Mouse (Mus musculus): ENCODE measurements at regions not wholly inside any gene's neighbourhood (a gene's known extent, or its start where the extent isn't known, plus 50 kb on each side); places are given as distances from the start of the nearest gene placed in this dataset.

- Histone ChIP-seq H3K36me3 (no peaks in the 10 kb centered on the region), H3K4me2 (no peak overlapping the region), H3K4me3 (no peak overlapping the region), H3K4me1 (no peaks in the 10 kb centered on the region), H3K9ac (no peak overlapping the region), H3K27ac (replicated peaks) (no peak overlapping the region), H3K27me3 (replicated peaks) (no peaks in the 10 kb centered on the region), H3K9me3 (no peaks in the 10 kb centered on the region)
- 25% methylated on average over 4 of the region's 4 CpGs for WGBS
- no peak for ATAC-seq (ENCODE audit: extremely low read depth, insufficient number of reproducible peaks, low FRiP score, low TSS enrichment)
These were observed 273.1 kb downstream of the Atp23 start for GRCm38 (mm10) chr10:126628057-126628456.

GRCm38 (mm10) chr10:126625466-126625865 is 275.7 kb downstream of the Atp23 start:
- H3K27ac ChIP-seq (replicated peaks): no peak overlapping the region
- 43% methylated on average over 7 of the region's 7 CpGs for WGBS

GRCm38 (mm10) chr10:126620802-126621201 is 280.4 kb downstream of the Atp23 start:
- 77% methylated on average over 6 of the region's 6 CpGs for WGBS
- H3K4me2 ChIP-seq: no peak overlapping the region
- ATAC-seq (ENCODE audit: extremely low read depth, insufficient number of reproducible peaks, low FRiP score, low TSS enrichment): no peak

More at GRCm38 (mm10) chr10:126625466-126625865, 275.7 kb downstream of the Atp23 start:
- Histone ChIP-seq H3K9me3 (no peaks in the 10 kb centered on the region), H3K36me3 (no peaks in the 10 kb centered on the region), H3K27me3 (replicated peaks) (no peaks in the 10 kb centered on the region), H3K4me3 (no peak overlapping the region), H3K4me2 (no peak overlapping the region), H3K4me1 (no peaks in the 10 kb centered on the region), H3K9ac (no peak overlapping the region)
- no peak for ATAC-seq (ENCODE audit: extremely low read depth, insufficient number of reproducible peaks, low FRiP score, low TSS enrichment)

GRCm38 (mm10) chr10:126619970-126620369 is 281.2 kb downstream of the Atp23 start:
- H3K4me1 ChIP-seq: no peaks in the 10 kb centered on the region
- 40% methylated on average over 10 of the region's 10 CpGs for WGBS
- ATAC-seq (ENCODE audit: extremely low read depth, insufficient number of reproducible peaks, low FRiP score, low TSS enrichment): no peak
- H3K36me3 ChIP-seq: no peaks in the 10 kb centered on the region
- no peak overlapping the region for H3K4me2 ChIP-seq
- H3K4me3 ChIP-seq: no peak overlapping the region
- 0 out of 2 replicates have a peak, but pooled peaks cover 8% of the 10 kb centered on the region for H3K27me3 ChIP-seq (replicated peaks)
- H3K9ac ChIP-seq: no peak overlapping the region
- H3K27ac ChIP-seq (replicated peaks): no peak overlapping the region
- no peaks in the 10 kb centered on the region for H3K9me3 ChIP-seq

More at GRCm38 (mm10) chr10:126620802-126621201, 280.4 kb downstream of the Atp23 start:
- Histone ChIP-seq H3K27me3 (replicated peaks) (0 out of 2 replicates have a peak, but pooled peaks cover 8% of the 10 kb centered on the region), H3K4me3 (no peak overlapping the region), H3K27ac (replicated peaks) (no peak overlapping the region), H3K4me1 (no peaks in the 10 kb centered on the region), H3K9ac (no peak overlapping the region), H3K36me3 (no peaks in the 10 kb centered on the region), H3K9me3 (no peaks in the 10 kb centered on the region)

GRCm38 (mm10) chr10:126612226-126612625 is 288.9 kb downstream of the Atp23 start:
- no peak for ATAC-seq (ENCODE audit: extremely low read depth, insufficient number of reproducible peaks, low FRiP score, low TSS enrichment)
- no peaks in the 10 kb centered on the region for H3K27me3 ChIP-seq (replicated peaks)
- no peak overlapping the region for H3K4me3 ChIP-seq
- no peak overlapping the region for H3K4me2 ChIP-seq
- H3K4me1 ChIP-seq: no peaks in the 10 kb centered on the region
- peaks cover 7% of the 10 kb centered on the region; the same call in 1 of the 2 replicates for H3K9me3 ChIP-seq
- H3K9ac ChIP-seq: no peak overlapping the region
- H3K36me3 ChIP-seq: no peaks in the 10 kb centered on the region
- WGBS: 59% methylated on average over 4 of the region's 4 CpGs
- H3K27ac ChIP-seq (replicated peaks): no peak overlapping the region

GRCm38 (mm10) chr10:126610506-126610905 is 290.6 kb downstream of the Atp23 start:
- no peak overlapping the region for H3K4me3 ChIP-seq
- no peak overlapping the region for H3K27ac ChIP-seq (replicated peaks)
- no peaks in the 10 kb centered on the region for H3K27me3 ChIP-seq (replicated peaks)
- H3K9me3 ChIP-seq: peaks cover 7% of the 10 kb centered on the region; the same call in 1 of the 2 replicates
- no peak for ATAC-seq (ENCODE audit: extremely low read depth, insufficient number of reproducible peaks, low FRiP score, low TSS enrichment)
- H3K36me3 ChIP-seq: no peaks in the 10 kb centered on the region
- H3K4me1 ChIP-seq: no peaks in the 10 kb centered on the region
- H3K9ac ChIP-seq: no peak overlapping the region
- no peak overlapping the region for H3K4me2 ChIP-seq
- 84% methylated on average over 8 of the region's 8 CpGs for WGBS

GRCm38 (mm10) chr10:126599686-126600085 is 301.5 kb downstream of the Atp23 start:
- H3K36me3 ChIP-seq: no peaks in the 10 kb centered on the region

GRCm38 (mm10) chr10:126568155-126568554 is 333.0 kb downstream of the Atp23 start:
- no peak overlapping the region for H3K9ac ChIP-seq
- 89% methylated on average over 8 of the region's 8 CpGs for WGBS
- ATAC-seq (ENCODE audit: extremely low read depth, insufficient number of reproducible peaks, low FRiP score, low TSS enrichment): no peak

More at GRCm38 (mm10) chr10:126599686-126600085, 301.5 kb downstream of the Atp23 start:
- 72% methylated on average over 2 of the region's 2 CpGs for WGBS
- H3K27me3 ChIP-seq (replicated peaks): no peaks in the 10 kb centered on the region
- no peak overlapping the region for H3K9ac ChIP-seq
- H3K4me2 ChIP-seq: no peak overlapping the region
- no peak for ATAC-seq (ENCODE audit: extremely low read depth, insufficient number of reproducible peaks, low FRiP score, low TSS enrichment)
- H3K4me1 ChIP-seq: no peaks in the 10 kb centered on the region
- no peak overlapping the region for H3K27ac ChIP-seq (replicated peaks)
- H3K4me3 ChIP-seq: no peak overlapping the region
- no peaks in the 10 kb centered on the region; the same call in 1 of the 2 replicates for H3K9me3 ChIP-seq

GRCm38 (mm10) chr10:126565326-126565725 is 335.8 kb downstream of the Atp23 start:
- Histone ChIP-seq H3K9ac (no peak overlapping the region), H3K36me3 (no peaks in the 10 kb centered on the region), H3K4me3 (no peak overlapping the region), H3K27me3 (replicated peaks) (no peaks in the 10 kb centered on the region), H3K4me2 (no peak overlapping the region), H3K4me1 (no peaks in the 10 kb centered on the region), H3K27ac (replicated peaks) (no peak overlapping the region), H3K9me3 (no peaks in the 10 kb centered on the region)
- no peak for ATAC-seq (ENCODE audit: extremely low read depth, insufficient number of reproducible peaks, low FRiP score, low TSS enrichment)
- 74% methylated on average over 14 of the region's 14 CpGs for WGBS

More at GRCm38 (mm10) chr10:126568155-126568554, 333.0 kb downstream of the Atp23 start:
- no peak overlapping the region for H3K4me2 ChIP-seq
- H3K9me3 ChIP-seq: no peaks in the 10 kb centered on the region
- no peaks in the 10 kb centered on the region for H3K4me1 ChIP-seq
- no peak overlapping the region for H3K27ac ChIP-seq (replicated peaks)
- no peaks in the 10 kb centered on the region for H3K27me3 ChIP-seq (replicated peaks)
- H3K4me3 ChIP-seq: no peak overlapping the region
- H3K36me3 ChIP-seq: no peaks in the 10 kb centered on the region

GRCm38 (mm10) chr10:126555080-126555479 is 346.1 kb downstream of the Atp23 start:
- 73% methylated on average over 7 of the region's 7 CpGs for WGBS
- H3K9me3 ChIP-seq: no peaks in the 10 kb centered on the region

GRCm38 (mm10) chr10:126531950-126532349 is 369.2 kb downstream of the Atp23 start:
- Histone ChIP-seq H3K9me3 (no peaks in the 10 kb centered on the region), H3K4me3 (no peak overlapping the region), H3K27me3 (replicated peaks) (no peaks in the 10 kb centered on the region), H3K9ac (no peak overlapping the region), H3K36me3 (no peaks in the 10 kb centered on the region), H3K27ac (replicated peaks) (no peak overlapping the region), H3K4me2 (no peak overlapping the region), H3K4me1 (no peaks in the 10 kb centered on the region)
- 39% methylated on average over 3 of the region's 3 CpGs for WGBS
- ATAC-seq (ENCODE audit: extremely low read depth, insufficient number of reproducible peaks, low FRiP score, low TSS enrichment): no peak

More at GRCm38 (mm10) chr10:126555080-126555479, 346.1 kb downstream of the Atp23 start:
- Histone ChIP-seq H3K27ac (replicated peaks) (no peak overlapping the region), H3K4me2 (no peak overlapping the region), H3K4me3 (no peak overlapping the region), H3K9ac (no peak overlapping the region), H3K27me3 (replicated peaks) (no peaks in the 10 kb centered on the region), H3K36me3 (no peaks in the 10 kb centered on the region), H3K4me1 (no peaks in the 10 kb centered on the region)
- ATAC-seq (ENCODE audit: extremely low read depth, insufficient number of reproducible peaks, low FRiP score, low TSS enrichment): no peak

- Histone ChIP-seq H3K27me3 (replicated peaks) (no peaks in the 10 kb centered on the region), H3K9ac (no peak overlapping the region), H3K4me3 (no peak overlapping the region), H3K36me3 (no peaks in the 10 kb centered on the region), H3K4me2 (no peak overlapping the region), H3K4me1 (no peaks in the 10 kb centered on the region), H3K9me3 (no peaks in the 10 kb centered on the region), H3K27ac (replicated peaks) (no peak overlapping the region)
- ATAC-seq (ENCODE audit: extremely low read depth, insufficient number of reproducible peaks, low FRiP score, low TSS enrichment): no peak
- 64% methylated on average over 1 of the region's 1 CpGs for WGBS
These were observed 369.8 kb downstream of the Atp23 start for GRCm38 (mm10) chr10:126531368-126531767.
